Mouse (Mus musculus) small intestine, adult 2 months (tissue): ENCODE results near the gene Trp53rkb.

ENCODE experiments used
- CTCF ChIP-seq: fragments of 200-500 bp; IDR thresholded peaks from 2 replicates; pipeline ENCODE4 v1.5.1; 2012; ENCODE audit warnings: low read depth, mild to moderate bottlenecking, control low read depth, inconsistent platforms, low read length, moderate library complexity, mixed read lengths; ENCODE audit not compliant: insufficient replicate concordance, insufficient read length; ENCODE audit errors: extremely low read depth
- POLR2A ChIP-seq: fragments of 200-500 bp; IDR thresholded peaks from 2 replicates; pipeline ENCODE4 v1.6.1; 2012; ENCODE audit warnings: low read depth, mild to moderate bottlenecking, control low read depth, inconsistent platforms, low read length, moderate library complexity

GRCm38 (mm10) chr2:166784376-166784775 is 8.0 kb upstream of the Trp53rkb start:
- TF ChIP-seq POLR2A = no peak
- TF ChIP-seq CTCF = no peak
